Mouse (Mus musculus): Measurements from ENCODE around the gene Oas1e.
"Not testable (repeated sequence)": the region's sequence is repeated elsewhere in the genome, so short reads cannot be mapped to it uniquely, and the experiment has no call there.

The Oas1e gene

DNA sequence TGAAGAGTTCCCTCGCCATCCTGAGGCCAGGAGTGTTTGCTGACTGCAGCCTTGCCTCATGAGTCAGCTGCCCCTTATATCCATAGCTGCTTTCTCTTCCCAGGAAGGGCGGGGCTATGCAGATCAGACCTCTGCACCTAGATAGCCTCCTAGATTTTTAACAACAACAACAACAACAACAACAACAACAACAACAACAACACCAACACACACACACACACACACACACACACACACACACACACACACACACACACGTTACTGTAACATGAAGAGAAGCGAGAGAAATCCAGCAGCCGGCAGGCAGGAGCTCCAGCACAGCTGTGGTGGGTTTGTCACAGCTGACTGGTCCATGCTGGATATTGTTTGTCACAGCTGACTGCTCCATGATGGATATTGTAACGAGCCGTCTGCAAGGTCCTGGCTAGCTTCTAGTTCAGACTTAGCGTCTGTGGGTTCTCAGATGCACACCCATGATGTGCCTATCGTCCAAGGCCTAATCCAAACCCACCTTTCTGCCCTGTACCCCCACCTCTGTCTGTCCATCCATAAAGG lies at the start of gene Oas1e:
TSS of gene Oas1e (minus strand) at position 51 of the 555 bp plus-strand sequence.
- not testable (repeated sequence) for DNase-seq (ENCODE audit: low read depth, low spot score)

DNA sequence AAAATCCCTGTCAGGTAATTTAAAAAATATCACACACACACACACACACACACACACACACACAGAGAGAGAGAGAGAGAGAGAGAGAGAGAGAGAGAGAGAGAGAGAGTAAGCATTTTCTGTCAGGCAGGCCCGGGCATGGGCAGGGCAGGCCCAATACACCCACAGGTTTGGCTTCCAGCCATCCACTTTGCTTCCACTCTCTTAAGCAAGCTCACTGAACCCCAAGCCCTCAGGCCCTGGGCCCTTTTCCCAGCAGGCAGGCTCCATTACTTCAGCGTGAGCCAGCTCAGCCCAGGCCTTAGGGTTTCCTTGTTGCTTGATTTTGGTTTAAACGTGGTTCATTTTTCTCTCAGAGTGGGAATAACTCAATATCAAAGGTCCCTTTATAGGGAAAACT lies 49.4 kb upstream of the Oas1e start:
- DNase-seq (ENCODE audit: low read depth, low spot score), result peak; percentile 7

DNA sequence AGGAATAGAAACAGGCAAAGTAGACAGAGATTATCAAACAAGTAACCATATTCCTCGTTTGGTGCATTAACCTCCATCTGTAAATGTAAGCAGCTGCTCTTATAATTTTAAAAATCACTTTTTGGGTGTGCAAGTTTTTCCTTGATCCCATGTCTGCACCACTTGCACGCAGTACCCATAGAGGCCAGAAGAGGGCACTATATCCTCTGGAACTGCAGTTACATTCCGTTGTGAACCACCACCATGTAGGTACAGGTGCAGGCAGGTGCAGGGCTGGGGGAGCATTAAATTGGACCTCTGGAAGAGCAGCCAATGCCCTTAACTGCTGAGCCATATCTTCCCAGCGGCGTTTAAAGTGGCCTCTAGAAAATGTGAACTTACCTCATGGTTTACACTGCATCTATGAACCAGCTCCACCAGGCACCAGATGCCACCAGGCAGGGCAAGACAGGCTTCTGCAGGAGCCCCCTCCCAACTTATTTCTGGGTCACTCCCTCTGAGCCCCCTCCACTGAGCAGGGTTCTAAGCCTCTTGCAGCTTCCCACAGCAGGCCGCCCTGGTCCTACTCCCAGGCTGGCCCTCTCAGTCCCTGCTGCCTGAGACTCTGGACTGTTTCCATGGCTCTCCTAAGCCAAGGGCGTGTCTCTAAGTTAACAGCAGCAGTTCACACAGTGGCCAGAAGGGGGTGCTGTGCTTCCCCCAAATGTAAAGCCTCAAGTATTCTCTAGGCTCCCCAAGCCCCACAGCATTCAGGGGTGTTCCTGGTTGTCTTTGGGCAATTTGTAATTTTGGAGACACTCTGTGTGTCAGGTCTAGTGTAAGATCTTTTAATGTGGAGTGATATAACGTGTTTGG lies 41.6 kb upstream of the Oas1e start:
- no peak for DNase-seq (ENCODE audit: low read depth, low spot score)

DNA sequence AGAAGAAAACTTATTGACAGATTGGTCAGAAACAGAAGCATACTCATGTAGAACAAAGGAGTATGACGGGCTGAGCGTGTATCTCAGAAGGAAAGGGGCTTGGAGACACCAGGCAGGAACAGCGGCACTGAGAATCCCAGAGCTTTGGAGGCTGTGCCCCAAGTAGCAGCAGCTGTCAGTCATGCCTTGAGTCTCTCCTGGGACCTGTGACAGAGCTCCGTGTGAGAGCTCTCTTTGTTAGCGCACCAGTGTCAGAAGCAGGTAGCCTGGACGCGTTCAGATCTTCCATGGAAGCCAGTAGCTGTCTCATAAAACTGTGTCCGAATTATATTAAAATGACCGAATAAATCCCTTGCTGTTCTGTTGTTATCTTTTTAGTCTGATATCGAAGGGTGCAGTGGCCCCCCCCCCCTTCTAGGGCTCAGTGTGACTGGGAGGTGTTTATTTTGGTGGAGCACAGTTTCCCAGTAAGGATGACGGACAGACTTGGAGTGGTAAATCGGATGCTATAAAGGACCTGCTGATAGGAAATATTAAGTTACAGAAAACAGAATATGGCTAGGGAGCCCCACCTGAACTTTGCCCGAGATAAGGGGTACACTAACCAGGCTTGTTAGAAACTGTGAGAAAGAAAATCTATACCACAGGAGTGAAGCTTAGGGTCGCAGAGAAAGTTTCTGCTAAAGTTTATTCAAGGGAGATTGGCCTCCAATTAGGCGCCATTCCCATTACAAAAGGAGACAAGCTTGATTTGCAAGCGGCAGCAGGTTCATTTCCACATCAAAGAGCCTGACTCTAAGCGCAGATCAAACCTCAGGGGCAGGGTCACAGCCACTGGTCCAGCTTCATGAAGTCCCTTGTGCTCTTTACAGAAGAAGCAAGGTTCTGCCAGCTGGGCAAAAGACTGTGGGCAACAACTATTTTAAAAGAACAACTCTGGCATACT lies 38.3 kb upstream of the Oas1e start:
- no peak for DNase-seq (ENCODE audit: low read depth, low spot score)

DNA sequence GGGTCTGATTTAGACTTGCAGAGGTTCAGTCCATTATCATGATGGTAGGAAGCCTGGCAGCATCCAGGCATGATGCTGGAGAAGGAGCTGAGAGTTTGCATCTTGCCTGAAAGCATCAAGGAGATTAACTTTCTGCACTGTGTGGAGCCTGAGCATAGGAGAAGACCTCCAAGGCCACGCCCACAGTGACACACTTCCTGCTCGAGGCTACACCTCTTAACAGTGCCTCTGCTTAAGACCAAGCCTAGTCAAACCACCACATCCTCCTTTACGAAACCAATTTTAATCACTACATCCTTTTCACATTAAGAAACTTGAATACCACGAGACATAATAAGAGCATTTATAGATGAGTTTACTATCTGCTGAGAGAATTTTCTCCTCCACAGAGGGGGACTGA lies 35.7 kb upstream of the Oas1e start:
- DNase-seq (ENCODE audit: low read depth, low spot score), result no peak

DNA sequence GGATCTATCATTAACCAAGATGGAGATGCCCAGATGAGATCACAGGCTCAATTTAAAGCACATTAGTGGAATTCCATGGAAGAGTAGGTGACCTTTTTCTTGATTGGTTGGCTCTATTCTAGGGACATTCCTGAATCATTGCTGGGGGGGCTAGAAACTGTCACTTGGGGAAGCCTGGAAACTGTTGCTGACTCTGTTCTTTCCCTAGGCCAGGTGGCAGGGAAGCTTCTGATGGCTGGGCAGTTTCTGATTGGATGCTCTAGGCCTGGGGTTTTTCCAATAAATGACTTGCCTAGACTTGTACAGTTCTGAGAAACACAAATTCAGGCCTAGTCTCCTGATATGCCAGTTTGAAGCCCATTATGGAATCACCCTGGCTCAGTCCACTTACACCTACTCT lies 23.7 kb upstream of the Oas1e start:
- no peak for DNase-seq (ENCODE audit: low read depth, low spot score)

DNA sequence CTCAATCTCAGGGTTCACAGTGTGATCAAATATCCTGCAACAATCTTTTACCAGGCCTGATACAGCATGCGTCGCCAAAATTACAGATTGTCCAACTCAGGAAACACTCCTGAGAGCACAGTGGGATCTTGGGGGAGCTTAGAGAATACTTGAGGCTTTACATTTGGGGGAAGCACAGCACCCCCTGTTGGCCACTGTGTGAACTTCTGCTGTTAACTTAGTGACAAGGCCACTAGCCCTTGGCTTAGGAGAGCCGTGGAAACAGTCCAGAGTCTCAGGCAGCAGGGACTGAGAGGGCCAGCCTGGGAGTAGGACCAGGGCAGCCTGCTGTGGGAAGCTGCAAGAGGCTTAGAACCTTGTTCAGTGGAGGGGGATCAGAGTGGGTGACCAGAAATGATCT lies 20.6 kb upstream of the Oas1e start:
- DNase-seq (ENCODE audit: low read depth, low spot score), result no peak

DNA sequence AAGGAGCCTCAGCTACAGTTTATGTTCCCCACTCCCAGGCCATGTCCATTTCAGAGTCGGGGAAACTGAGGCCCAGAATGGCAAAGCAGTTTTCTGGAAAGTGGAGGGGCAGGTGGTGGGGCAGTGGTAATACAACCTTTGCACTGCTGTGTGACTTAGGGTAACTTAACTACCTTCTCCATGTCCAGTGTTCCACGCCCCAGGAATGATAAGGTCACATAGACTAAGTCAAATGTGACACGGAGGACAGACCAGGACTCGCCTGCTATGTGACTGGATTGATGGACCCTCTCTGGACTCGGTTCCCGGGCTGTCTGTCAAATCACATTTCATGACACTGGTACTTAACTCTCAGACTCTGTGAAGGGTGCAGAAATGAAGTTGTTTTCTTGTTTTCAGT lies 17.7 kb upstream of the Oas1e start:
- DNase-seq (ENCODE audit: low read depth, low spot score), result no peak

DNA sequence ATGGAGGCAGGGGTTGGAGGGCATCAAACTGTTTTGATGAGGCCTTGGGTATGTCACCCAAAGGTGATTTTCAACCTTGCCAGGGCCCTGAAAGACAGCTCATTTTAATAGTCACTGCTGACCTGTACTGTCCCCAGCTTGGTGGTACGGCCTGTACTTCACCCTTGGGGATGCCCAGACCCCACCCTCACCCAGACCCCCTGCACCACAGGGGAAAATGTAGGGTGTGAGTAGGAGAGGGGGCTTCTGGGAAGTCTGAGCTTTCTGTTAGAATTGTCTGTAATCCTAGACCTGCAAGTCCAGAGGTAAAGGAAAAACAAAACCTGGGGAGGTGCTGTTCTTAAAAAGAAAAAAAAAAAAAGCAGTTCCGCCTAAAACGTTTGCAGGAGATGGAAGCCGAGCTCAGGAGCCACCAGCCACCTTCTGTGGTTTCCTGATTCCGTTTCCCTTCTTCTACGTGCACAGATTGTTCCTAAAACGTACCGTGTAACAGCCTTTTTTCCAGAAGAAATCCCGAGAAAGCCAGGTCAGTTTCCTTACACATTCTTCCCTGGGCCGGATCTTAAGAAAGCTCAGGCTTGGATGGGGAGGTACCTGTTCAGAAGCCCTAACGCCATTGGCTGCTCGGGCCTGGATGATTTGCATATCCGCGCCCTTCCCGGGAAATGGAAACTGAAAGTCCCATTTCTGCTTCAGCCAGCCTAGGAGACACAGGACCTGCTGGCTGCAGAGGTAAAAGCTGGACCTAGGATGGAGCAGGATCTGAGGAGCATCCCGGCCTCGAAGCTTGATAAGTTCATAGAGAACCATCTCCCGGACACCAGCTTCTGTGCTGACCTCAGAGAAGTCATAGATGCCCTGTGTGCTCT lies 16.9 kb upstream of the Oas1e start, which contains the start of gene Oas1c:
TSS of gene Oas1c (minus strand) at position 564 of the 869 bp plus-strand sequence.
- DNase-seq (ENCODE audit: low read depth, low spot score), result peak; percentile 82

DNA sequence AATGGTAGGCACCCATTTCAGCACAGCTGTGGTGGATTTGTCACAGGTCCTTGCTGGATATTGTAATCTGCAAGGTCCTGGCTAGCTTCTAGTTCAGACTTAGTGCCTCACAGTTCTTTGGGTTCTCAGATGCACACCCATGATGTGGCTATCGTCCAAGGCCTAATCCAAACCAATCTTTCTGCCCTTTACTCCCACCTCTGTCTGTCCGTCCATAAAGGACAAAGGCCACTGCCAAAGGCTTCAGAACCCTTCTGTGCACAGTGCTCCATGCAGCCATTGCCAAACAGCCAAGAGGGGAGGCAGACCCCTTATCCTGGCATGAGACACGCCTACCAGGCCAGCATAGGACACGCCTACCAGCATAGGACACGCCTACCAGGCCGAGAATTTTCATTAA lies 13.8 kb upstream of the Oas1e start:
- DNase-seq (ENCODE audit: low read depth, low spot score), result no peak

DNA sequence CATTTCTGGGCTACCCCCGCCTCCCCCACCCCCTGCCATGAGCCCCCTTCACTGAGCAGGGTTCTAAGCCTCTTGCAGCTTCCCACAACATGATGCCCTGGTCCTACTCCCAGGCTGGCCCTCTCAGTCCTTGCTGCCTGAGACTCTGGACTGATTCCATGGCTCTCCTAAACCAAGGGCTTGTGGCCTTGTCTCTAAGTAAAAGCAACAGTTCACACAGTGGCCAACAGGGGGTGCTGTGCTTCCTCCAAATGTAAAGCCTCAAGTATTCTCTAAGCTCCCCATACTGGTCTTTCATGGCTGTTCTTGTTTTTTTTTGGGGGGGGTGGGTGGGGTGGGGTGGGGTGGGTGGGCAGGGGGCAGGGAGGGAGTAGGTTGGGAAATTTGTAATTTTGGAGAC lies 11.1 kb upstream of the Oas1e start:
- peak; percentile 30 for DNase-seq (ENCODE audit: low read depth, low spot score)

DNA sequence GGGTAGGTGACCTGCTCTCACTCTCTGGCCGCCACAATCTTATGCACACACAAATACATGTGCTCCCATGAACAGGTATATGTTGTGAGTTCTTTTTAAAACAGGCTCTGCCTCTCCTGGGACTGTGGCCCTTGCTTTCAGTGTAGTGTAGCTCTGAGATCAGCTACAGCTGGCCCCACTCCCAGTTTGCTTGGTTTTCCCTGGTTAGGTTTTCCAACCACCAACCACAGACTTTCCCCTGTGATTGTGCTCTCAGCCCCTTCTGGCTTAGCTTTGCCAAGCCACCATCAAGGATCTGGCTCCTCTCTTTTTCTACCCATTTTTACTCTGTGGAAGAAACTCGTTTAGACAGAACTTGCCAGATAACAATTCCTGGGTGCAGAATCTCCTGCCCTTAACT lies 8.3 kb upstream of the Oas1e start:
- no peak for DNase-seq (ENCODE audit: low read depth, low spot score)

DNA sequence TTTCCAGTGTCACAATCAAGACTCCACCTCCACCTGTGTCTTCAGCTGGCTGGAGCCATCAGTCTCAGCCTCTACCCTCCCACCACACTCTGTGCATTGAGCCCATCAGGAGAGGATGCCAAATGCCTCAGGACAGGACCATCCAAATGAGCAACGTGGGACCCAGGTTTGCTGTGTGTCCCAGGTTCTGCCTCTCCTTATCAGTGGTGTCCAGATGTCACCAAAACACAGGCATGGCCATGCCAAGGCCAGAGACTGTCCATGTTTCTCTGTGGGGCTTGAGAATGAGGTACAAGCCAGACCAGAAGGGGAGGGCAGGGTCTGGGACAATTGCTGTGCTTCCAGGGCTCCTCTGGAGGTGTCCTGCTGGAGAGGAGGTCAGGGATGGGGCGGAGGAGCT lies 3.6 kb upstream of the Oas1e start:
- not testable (repeated sequence) for DNase-seq (ENCODE audit: low read depth, low spot score)

DNA sequence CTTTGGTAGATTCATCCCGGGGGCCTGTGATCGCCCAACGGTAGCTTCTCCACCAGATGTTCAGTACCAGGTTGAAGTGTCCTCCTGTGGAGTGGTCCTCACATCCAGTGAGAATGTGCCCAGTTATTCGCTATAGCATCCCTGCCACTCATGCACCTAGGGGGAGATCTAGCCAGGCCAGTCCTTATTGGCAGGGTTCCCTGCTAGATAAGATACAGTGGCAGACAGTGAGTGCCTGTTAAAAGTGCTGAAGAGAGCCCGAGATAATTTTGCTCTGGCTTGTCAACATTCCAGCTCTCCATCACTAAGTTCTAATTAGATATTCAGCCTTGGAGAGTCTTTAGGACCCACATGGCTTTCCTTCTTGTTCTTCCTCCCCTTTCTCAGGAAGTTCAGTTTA lies 2.8 kb upstream of the Oas1e start:
- not testable (repeated sequence) for DNase-seq (ENCODE audit: low read depth, low spot score)

DNA sequence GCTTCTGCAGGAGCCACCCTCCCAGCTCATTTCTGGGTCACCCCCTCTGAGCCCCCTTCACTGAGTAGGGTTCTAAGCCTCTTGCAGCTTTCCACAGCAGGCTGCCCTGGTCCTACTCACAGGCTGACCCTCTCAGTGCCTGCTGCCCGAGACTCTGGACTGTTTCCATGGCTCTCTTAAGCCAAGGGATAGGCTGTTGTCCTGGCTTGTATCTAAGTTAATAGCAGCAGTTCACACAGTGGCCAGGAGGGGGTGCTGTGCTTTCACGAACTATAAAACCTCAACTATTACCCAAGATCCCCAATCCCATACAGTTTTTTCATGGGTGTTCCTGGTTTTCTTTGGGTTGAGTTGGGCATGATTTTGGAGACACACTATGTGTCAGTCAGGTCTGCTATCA lies 2.3 kb downstream of the Oas1e start:
- no peak for DNase-seq (ENCODE audit: low read depth, low spot score)

DNA sequence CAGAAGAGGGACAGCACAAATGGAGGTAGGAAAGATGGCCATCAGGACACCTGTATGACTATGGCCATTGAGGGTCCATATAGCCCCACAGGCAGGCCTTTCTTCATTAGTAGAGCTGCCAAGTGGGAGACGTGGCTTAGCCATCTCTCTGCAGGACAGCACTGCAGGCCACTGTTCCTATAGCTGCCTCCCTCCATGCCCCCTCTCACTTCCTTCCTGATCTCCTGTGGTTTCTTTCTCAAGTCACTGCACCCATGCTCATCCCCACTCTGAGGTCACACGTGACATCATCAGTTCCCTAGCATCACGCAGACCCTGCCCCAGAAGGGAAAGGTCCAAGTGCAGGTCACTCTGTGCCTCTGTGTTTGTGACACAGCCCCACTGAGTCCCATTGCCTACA lies 8.3 kb downstream of the Oas1e start:
- DNase-seq (ENCODE audit: low read depth, low spot score), result no peak

DNA sequence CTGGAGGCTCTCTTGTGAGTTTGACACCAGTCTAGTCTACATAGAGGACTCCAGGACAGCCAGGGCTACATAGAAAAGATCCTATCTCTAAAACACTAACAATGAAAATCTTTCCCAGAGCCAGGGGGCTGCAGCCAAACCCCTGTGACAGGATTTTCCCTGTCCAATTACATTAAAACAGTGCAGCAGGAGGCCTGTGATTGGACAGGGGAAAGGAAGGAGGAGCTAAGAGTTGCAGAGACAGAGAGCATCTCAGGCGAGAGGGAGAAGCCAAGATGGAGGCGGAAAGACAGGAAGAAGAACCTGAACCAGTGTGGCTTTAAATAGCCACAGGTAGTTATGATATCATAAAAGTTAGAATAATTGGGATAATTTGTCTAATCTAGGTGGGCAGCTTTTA lies 12.9 kb downstream of the Oas1e start:
- DNase-seq (ENCODE audit: low read depth, low spot score), result no peak

DNA sequence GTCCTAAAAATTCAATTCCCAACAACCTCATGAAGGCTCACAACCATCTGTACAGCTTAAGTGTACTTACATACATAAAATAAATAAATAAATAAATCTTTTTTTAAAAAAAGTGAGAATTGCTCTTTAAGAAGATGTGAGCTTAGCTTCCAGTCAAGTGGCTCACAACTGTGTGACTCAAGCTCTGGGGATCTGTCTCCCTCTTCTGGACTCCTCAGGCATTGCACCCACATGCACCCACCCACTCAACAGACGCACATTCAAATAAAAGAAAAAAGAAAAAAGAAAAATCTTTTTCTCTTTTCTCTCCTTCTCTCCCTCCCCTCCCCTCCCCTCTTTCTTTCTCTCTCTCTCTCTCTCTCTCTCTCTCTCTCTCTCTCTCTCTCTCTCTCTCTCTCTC lies 13.7 kb downstream of the Oas1e start:
- DNase-seq (ENCODE audit: low read depth, low spot score), result no peak

DNA sequence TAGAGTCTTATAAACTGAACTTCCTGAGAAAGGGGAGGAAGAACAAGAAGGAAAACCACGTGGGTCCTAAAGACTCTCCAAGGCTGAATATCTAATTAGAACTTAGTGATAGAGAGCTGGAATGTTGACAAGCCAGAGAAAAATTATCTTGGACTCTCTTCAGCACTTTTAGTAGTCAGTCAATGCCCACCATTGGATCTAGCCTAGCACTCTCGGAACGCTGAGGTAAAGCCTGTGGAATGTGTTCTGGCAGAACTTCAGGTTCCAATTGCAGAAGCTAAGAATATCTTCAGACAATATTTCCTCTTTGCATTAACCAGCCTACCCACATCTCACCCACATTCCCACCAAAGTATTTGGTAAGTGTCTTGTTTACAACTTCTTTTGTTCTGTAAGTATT lies 15.4 kb downstream of the Oas1e start:
- DNase-seq (ENCODE audit: low read depth, low spot score), result no peak

DNA sequence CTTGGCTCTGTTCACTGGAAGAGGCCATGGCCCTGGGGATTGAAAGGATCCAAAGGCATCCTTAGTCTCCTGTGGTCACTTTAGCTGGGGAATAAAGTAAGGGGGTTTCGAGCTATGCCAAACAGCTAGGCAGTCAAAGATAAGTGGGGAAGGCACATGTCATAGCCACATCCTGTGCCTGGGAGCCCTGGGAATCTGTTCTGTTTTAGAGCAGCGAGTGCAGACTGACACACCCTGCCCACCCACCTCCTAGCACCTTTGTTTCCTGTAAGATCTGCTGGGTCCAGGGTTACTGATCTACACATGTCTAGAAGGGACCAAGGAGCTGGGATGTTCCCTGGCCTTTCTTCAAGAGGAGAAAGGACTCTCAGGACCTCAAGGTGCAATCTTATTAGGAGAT lies 16.4 kb downstream of the Oas1e start:
- no peak for DNase-seq (ENCODE audit: low read depth, low spot score)

DNA sequence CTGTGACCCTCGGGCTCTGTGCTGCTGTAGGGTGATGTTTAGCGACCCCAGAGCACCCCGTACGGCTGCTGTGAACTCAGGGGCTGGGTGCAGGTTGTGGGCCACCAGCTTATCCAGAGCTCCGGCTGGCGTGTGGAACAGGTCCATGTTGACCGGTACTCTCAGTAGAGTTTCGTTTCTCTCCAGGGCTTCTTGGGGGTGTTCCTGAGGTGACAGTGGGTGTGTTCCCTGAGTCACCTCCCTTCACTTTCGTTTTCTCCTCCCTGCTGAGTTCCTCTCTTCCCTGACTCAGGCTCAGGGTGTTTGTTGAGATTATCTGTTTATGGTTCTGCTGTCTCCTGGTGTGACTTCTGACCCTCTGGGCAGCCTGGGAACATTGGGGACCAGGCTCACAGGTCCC lies 17.9 kb downstream of the Oas1e start, which contains the start of gene Oas3:
TSS of gene Oas3 (minus strand) at position 184 of the 400 bp plus-strand sequence.
- DNase-seq (ENCODE audit: low read depth, low spot score), result no peak
